Mouse (Mus musculus) ES-Bruce4 (cell line): Measurements from ENCODE around the gene Pip5k1a. TPM values are rescaled to one million over a fixed set of nuclear protein-coding genes. Genes with fewer than 3 reads are reported as not detected.
A peak's percentile ranks its signal among the peaks of the same experiment; 100 is the strongest.

Source experiments
- H3K27ac ChIP-seq: 2 replicates; pipeline ENCODE4 v1.5.1; 2012; ENCODE audit warnings: low read length, inconsistent platforms; ENCODE audit not compliant: insufficient read depth
- H3K27me3 ChIP-seq: 2 replicates; pipeline ENCODE4 v1.6.1; 2012; ENCODE audit warnings: mild to moderate bottlenecking, low read length, inconsistent platforms; ENCODE audit not compliant: control insufficient read depth, poor library complexity, insufficient read depth, severe bottlenecking
- H3K36me3 ChIP-seq: 2 replicates; pipeline ENCODE4 v1.6.1; 2012; ENCODE audit warnings: inconsistent platforms, mild to moderate bottlenecking, low read length, moderate library complexity; ENCODE audit not compliant: control insufficient read depth, poor library complexity, insufficient read depth, severe bottlenecking
- H3K4me1 ChIP-seq: one replicate; pipeline ENCODE4 v1.8.1; 2011; ENCODE audit warnings: low read length; ENCODE audit not compliant: control insufficient read depth, insufficient read depth
- H3K4me3 ChIP-seq: 2 replicates; pipeline ENCODE4 v1.5.1; 2011; ENCODE audit warnings: low read depth, mild to moderate bottlenecking, low read length
- H3K9ac ChIP-seq: 2 replicates; pipeline ENCODE4 v1.6.1; 2012; ENCODE audit warnings: low read depth, mild to moderate bottlenecking, inconsistent platforms; ENCODE audit not compliant: poor library complexity, severe bottlenecking
- H3K9me3 ChIP-seq: replicated peaks from 2 replicates; pipeline ENCODE4 v1.6.1; 2012; ENCODE audit warnings: mild to moderate bottlenecking, low read length, inconsistent platforms; ENCODE audit not compliant: control insufficient read depth, poor library complexity, insufficient read depth, severe bottlenecking
- CTCF ChIP-seq: IDR thresholded peaks from one replicate; pipeline ENCODE4 v1.8.1; 2011; ENCODE audit warnings: low read depth, low read length
- EP300 ChIP-seq: IDR thresholded peaks from 2 replicates; pipeline ENCODE4 v1.6.1; 2011; ENCODE audit warnings: low read depth, low read length; ENCODE audit not compliant: insufficient read depth
- POLR2A ChIP-seq: IDR thresholded peaks from one replicate; pipeline ENCODE4 v1.8.1; 2011; ENCODE audit warnings: low read length; ENCODE audit not compliant: insufficient read depth
- polyA plus RNA-seq: library from polyadenylated mRNA; stranded (reverse); fragments of >200 nt; gene quantifications from 2 replicates; pipeline ENCODE4 v1.2.4, GENCODE M21; 2011; ENCODE audit warnings: low read depth; ENCODE audit not compliant: missing spikeins, insufficient read depth, insufficient read length

Pip5k1a gene
- polyA plus RNA-seq, 1 experiment = 53.9 TPM

- Histone ChIP-seq H3K27ac (peak overlapping the region; percentile 46), H3K4me3 (no peak overlapping the region), H3K9ac (peak overlapping the region; percentile 14; the same call in 1 of the 2 replicates), H3K36me3 (peaks cover 71% of the 10 kb centered on the region), H3K9me3 (no peaks in the 10 kb centered on the region), H3K27me3 (no peaks in the 10 kb centered on the region), H3K4me1 (no peaks in the 10 kb centered on the region)
- TF ChIP-seq POLR2A = no peak
- no peak for TF ChIP-seq EP300
- TF ChIP-seq CTCF = no peak
Measured at GRCm38 (mm10) chr3:95066095-95066494, 40.6 kb downstream of the Pip5k1a start.

GRCm38 (mm10) chr3:95065553-95065952 is 41.2 kb downstream of the Pip5k1a start:
- Histone ChIP-seq H3K4me3 (no peak overlapping the region), H3K9ac (no peak overlapping the region), H3K4me1 (no peaks in the 10 kb centered on the region), H3K9me3 (no peaks in the 10 kb centered on the region), H3K27me3 (no peaks in the 10 kb centered on the region), H3K27ac (no peak overlapping the region), H3K36me3 (peaks cover 65% of the 10 kb centered on the region)
- TF ChIP-seq EP300 (no peak), CTCF (no peak), POLR2A (no peak)

GRCm38 (mm10) chr3:95063741-95064140 is 43.0 kb downstream of the Pip5k1a start:
- no peaks in the 10 kb centered on the region for H3K9me3 ChIP-seq
- H3K9ac ChIP-seq = no peak overlapping the region
- no peaks in the 10 kb centered on the region for H3K27me3 ChIP-seq
- peaks cover 64% of the 10 kb centered on the region for H3K36me3 ChIP-seq
- H3K4me1 ChIP-seq = peaks cover 2% of the 10 kb centered on the region
- TF ChIP-seq POLR2A (no peak), CTCF (no peak), EP300 (no peak)
- no peak overlapping the region for H3K27ac ChIP-seq
- no peak overlapping the region for H3K4me3 ChIP-seq

GRCm38 (mm10) chr3:95058078-95058477 is 48.7 kb downstream of the Pip5k1a start:
- Histone ChIP-seq H3K27me3 (no peaks in the 10 kb centered on the region), H3K36me3 (peaks cover 28% of the 10 kb centered on the region), H3K4me3 (no peak overlapping the region), H3K4me1 (peaks cover 2% of the 10 kb centered on the region), H3K27ac (no peak overlapping the region), H3K9ac (no peak overlapping the region), H3K9me3 (no peaks in the 10 kb centered on the region)
- TF ChIP-seq CTCF (no peak), POLR2A (no peak), EP300 (no peak)

GRCm38 (mm10) chr3:95056275-95056674 is 50.5 kb downstream of the Pip5k1a start:
- TF ChIP-seq EP300 (no peak), CTCF (no peak), POLR2A (no peak)
- peaks cover 2% of the 10 kb centered on the region for H3K4me1 ChIP-seq
- no peaks in the 10 kb centered on the region for H3K27me3 ChIP-seq
- H3K9ac ChIP-seq = no peak overlapping the region
- H3K4me3 ChIP-seq = no peak overlapping the region
- H3K36me3 ChIP-seq = peaks cover 17% of the 10 kb centered on the region
- H3K27ac ChIP-seq = no peak overlapping the region
- H3K9me3 ChIP-seq = no peaks in the 10 kb centered on the region

- no peak for TF ChIP-seq EP300
- TF ChIP-seq POLR2A = no peak
- no peak for TF ChIP-seq CTCF
- H3K9ac ChIP-seq = no peak overlapping the region
- peaks cover 8% of the 10 kb centered on the region for H3K36me3 ChIP-seq
- no peaks in the 10 kb centered on the region for H3K9me3 ChIP-seq
- no peaks in the 10 kb centered on the region for H3K27me3 ChIP-seq
- peak overlapping the region; percentile 33; the same call in 1 of the 2 replicates for H3K27ac ChIP-seq
- no peak overlapping the region for H3K4me3 ChIP-seq
- H3K4me1 ChIP-seq = peaks cover 2% of the 10 kb centered on the region
Measured at GRCm38 (mm10) chr3:95054481-95055260, 52.1 kb downstream of the Pip5k1a start.
